25 mouse cellular contexts compared by ENCODE assay signal in genomic region chr5:115548501-115549285, GRCm38 (mm10). TPM values are rescaled to one million over a fixed set of nuclear protein-coding genes. Genes with fewer than 3 reads are reported as not detected.
DNase-seq lines count a peak whose midpoint lies in the region; ATAC-seq lines count a peak whose summit lies in the region.
"Had no signal": no experiment of that assay in that cellular context is flagged by ENCODE, and none has a peak within 500 bp of the region (broad histone marks: within the 10 kb centered on the region; RNA-seq: fewer than 3 reads in every experiment).

No protein-coding gene starts in this region.

- ATAC-seq in neural tube, embryonic 12.5 days (ENCODE audit: low FRiP score, low read depth), result no peak
- no peak for ATAC-seq in CD4-positive, CD25-positive, alpha-beta regulatory T cell, adult 4 months
- ATAC-seq: forebrain, embryonic 14.5 days; intestine, embryonic 15.5 days had no signal

- 0 out of 2 replicates have a peak overlapping the region, but pooled peaks have one; percentile 8 for H3K9ac ChIP-seq in neural tube, embryonic 12.5 days
- H3K9ac ChIP-seq: embryonic facial prominence, embryonic 15.5 days; hindbrain, embryonic 13.5 days; intestine, embryonic 15.5 days had no signal

- no peak overlapping the region for H3K4me3 ChIP-seq in neural tube, embryonic 12.5 days
- H3K4me3 ChIP-seq: embryonic facial prominence, embryonic 15.5 days; erythroblast, embryonic 14.5 days; forebrain, embryonic 10.5 days; heart, embryonic 10.5 days; hindbrain, embryonic 13.5 days; intestine, embryonic 15.5 days had no signal

- no peak overlapping the region for H3K27ac ChIP-seq in neural tube, embryonic 12.5 days
- H3K27ac ChIP-seq: hindbrain, embryonic 13.5 days; intestine, embryonic 15.5 days had no signal

- H3K27me3 ChIP-seq in neural tube, embryonic 12.5 days (replicated peaks), result no peaks in the 10 kb centered on the region
- H3K27me3 ChIP-seq: CH12.LX; embryonic facial prominence, embryonic 15.5 days; hindbrain, embryonic 13.5 days; intestine, embryonic 15.5 days had no signal

- WGBS in neural tube, embryonic 12.5 days, result 93% methylated on average over 18 of the region's 18 CpGs

- peaks cover 53% of the 10 kb centered on the region for H3K36me3 ChIP-seq in neural tube, embryonic 12.5 days

- peak; percentile 68 for DNase-seq in cerebellum, adult 11-12 months
- DNase-seq in cerebellum, adult 9-10 months, result no peak
- peak; percentile 63 to 64 for DNase-seq in cerebellum, postnatal 25 days
- DNase-seq in cerebellum, adult 8-10 months, result no peak
- no peak for DNase-seq in neural tube, embryonic 10.5 days (ENCODE audit: extremely low spot score, low spot score)
- DNase-seq in testis, postnatal 14 days (ENCODE audit: low spot score), result no peak
- DNase-seq: adrenal gland, adult 8-10 months; adrenal gland, postnatal 36 days; embryo, embryonic 11 days; gastrocnemius, postnatal 36 days; heart, adult 18-20 months; heart, postnatal 10 days; heart, postnatal 4 days; kidney, adult 18-20 months had no signal

- no peaks in the 10 kb centered on the region for H3K9me3 ChIP-seq in neural tube, embryonic 12.5 days
- H3K9me3 ChIP-seq: embryonic facial prominence, embryonic 15.5 days; forebrain, embryonic 10.5 days; G1E; heart, embryonic 10.5 days; hindbrain, embryonic 13.5 days; intestine, embryonic 15.5 days had no signal

- H3K4me2 ChIP-seq in neural tube, embryonic 12.5 days (replicated peaks), result no peak overlapping the region
- H3K4me2 ChIP-seq: embryonic facial prominence, embryonic 15.5 days; hindbrain, embryonic 13.5 days; intestine, embryonic 15.5 days had no signal

- peaks cover 15% of the 10 kb centered on the region for H3K4me1 ChIP-seq in neural tube, embryonic 12.5 days

RNA-seq across cellular contexts. Expression of gene Rplp0, which starts 10.6 kb away (rescaled TPM):
- 843 and 890 TPM in 2 replicates for polyA plus RNA-seq in neural tube, embryonic 12.5 days (2016; fragmentation: Nextera tagmentation; extraction: Ambion mirVana)
- polyA plus RNA-seq in CD4-positive, CD25-positive, alpha-beta regulatory T cell, adult 4 months (2017; shearing (Covaris generic)), result 1,000 to 10,000 TPM; 4,123 to 4,128 TPM

RNA-seq across cellular contexts. Expression of gene Gcn1l1, which starts 16.4 kb away (rescaled TPM):
- polyA plus RNA-seq in neural tube, embryonic 12.5 days (2016; fragmentation: Nextera tagmentation; extraction: Ambion mirVana), result 47.1 and 51.9 TPM in 2 replicates
- 10 to 100 TPM; 25.2 to 36.2 TPM for polyA plus RNA-seq in CD4-positive, CD25-positive, alpha-beta regulatory T cell, adult 4 months (2017; shearing (Covaris generic))

RNA-seq across cellular contexts. Expression of gene Pxn, which starts 42.2 kb away (rescaled TPM):
- polyA plus RNA-seq in neural tube, embryonic 12.5 days (2016; fragmentation: Nextera tagmentation; extraction: Ambion mirVana), result 29.4 and 33.5 TPM in 2 replicates
- polyA plus RNA-seq in CD4-positive, CD25-positive, alpha-beta regulatory T cell, adult 4 months (2017; shearing (Covaris generic)), result 10 to 100 TPM; 14.5 to 23.4 TPM

Comparison
In these comparisons a context has a peak if more than half of its experiments do, and no peak if none do; other contexts are left out.
1. DNase-seq: peak in cerebellum, adult 11-12 months (single experiment) and cerebellum, postnatal 25 days (2 of 2); none in cerebellum, adult 9-10 months (single experiment), cerebellum, adult 8-10 months (single experiment), neural tube, embryonic 10.5 days (single experiment) and testis, postnatal 14 days (single experiment).